Mouse (Mus musculus): ENCODE measurements around the gene H2-Eb2. TPM values are rescaled to one million over a fixed set of nuclear protein-coding genes. Genes with fewer than 3 reads are reported as not detected.
"Not testable (repeated sequence)": the region's sequence is repeated elsewhere in the genome, so short reads cannot be mapped to it uniquely, and the experiment has no call there.

The H2-Eb2 gene
- polyA plus RNA-seq, 1 experiment from 2014 or later: not detected

- peaks cover 11% of the 10 kb centered on the region for H3K27me3 ChIP-seq (replicated peaks; ENCODE audit: low read depth, poor library complexity, severe bottlenecking)
- peaks cover 11% of the 10 kb centered on the region for H3K4me1 ChIP-seq
- H3K27ac ChIP-seq (replicated peaks): peak overlapping the region; percentile 82
- WGBS: 39% methylated on average over 10 of the region's 10 CpGs
- H3K9me3 ChIP-seq: no peaks in the 10 kb centered on the region
- no peak for DNase-seq (ENCODE audit: low spot score)
- peak overlapping the region; percentile 70 for H3K4me3 ChIP-seq
- no peaks in the 10 kb centered on the region for H3K36me3 ChIP-seq (replicated peaks)
These were observed 16.2 kb upstream of the H2-Eb2 start for GRCm38 (mm10) chr17:34309225-34309624.

GRCm38 (mm10) chr17:34309683-34310385 lies 15.6 kb upstream of the H2-Eb2 start:
- Histone ChIP-seq H3K4me1 (peaks cover 13% of the 10 kb centered on the region), H3K9me3 (no peaks in the 10 kb centered on the region), H3K36me3 (replicated peaks) (no peaks in the 10 kb centered on the region), H3K4me3 (peak overlapping the region; percentile 70), H3K27me3 (replicated peaks; ENCODE audit: low read depth, poor library complexity, severe bottlenecking) (peaks cover 11% of the 10 kb centered on the region), H3K27ac (replicated peaks) (peak overlapping the region; percentile 82)
- WGBS: 22% methylated on average over 38 of the region's 38 CpGs
- peak; percentile 81 for DNase-seq (ENCODE audit: low spot score)

- DNase-seq (ENCODE audit: low spot score); H3K4me3 ChIP-seq; H3K9me3 ChIP-seq; H3K27ac ChIP-seq (replicated peaks); H3K36me3 ChIP-seq (replicated peaks): not testable (repeated sequence)
- peaks cover 13% of the 10 kb centered on the region for H3K4me1 ChIP-seq
- WGBS: 87% methylated on average over 3 of the region's 3 CpGs
- peaks cover 11% of the 10 kb centered on the region for H3K27me3 ChIP-seq (replicated peaks; ENCODE audit: low read depth, poor library complexity, severe bottlenecking)
These were observed 14.9 kb upstream of the H2-Eb2 start for GRCm38 (mm10) chr17:34310526-34310925.

GRCm38 (mm10) chr17:34312185-34312584 lies 13.3 kb upstream of the H2-Eb2 start:
- H3K4me1 ChIP-seq: peaks cover 13% of the 10 kb centered on the region
- WGBS: 83% methylated on average over 1 of the region's 1 CpGs

GRCm38 (mm10) chr17:34313393-34313792 lies 12.1 kb upstream of the H2-Eb2 start:
- Histone ChIP-seq H3K36me3 (replicated peaks) (no peaks in the 10 kb centered on the region), H3K9me3 (no peaks in the 10 kb centered on the region), H3K4me1 (peaks cover 13% of the 10 kb centered on the region), H3K27me3 (replicated peaks; ENCODE audit: low read depth, poor library complexity, severe bottlenecking) (peaks cover 5% of the 10 kb centered on the region; the same call in 1 of the 2 replicates), H3K4me3 (no peak overlapping the region), H3K27ac (replicated peaks) (no peak overlapping the region)
- 43% methylated on average over 3 of the region's 3 CpGs for WGBS
- DNase-seq (ENCODE audit: low spot score): peak; percentile 77

More at GRCm38 (mm10) chr17:34312185-34312584, 13.3 kb upstream of the H2-Eb2 start:
- Histone ChIP-seq H3K27me3 (replicated peaks; ENCODE audit: low read depth, poor library complexity, severe bottlenecking) (peaks cover 11% of the 10 kb centered on the region), H3K9me3 (no peaks in the 10 kb centered on the region), H3K4me3 (no peak overlapping the region), H3K27ac (replicated peaks) (no peak overlapping the region), H3K36me3 (replicated peaks) (no peaks in the 10 kb centered on the region)
- DNase-seq (ENCODE audit: low spot score): no peak

- peaks cover under 1% of the 10 kb centered on the region; the same call in 1 of the 2 replicates for H3K27me3 ChIP-seq (replicated peaks; ENCODE audit: low read depth, poor library complexity, severe bottlenecking)
These were observed 11.2 kb upstream of the H2-Eb2 start for GRCm38 (mm10) chr17:34314286-34314685.

GRCm38 (mm10) chr17:34315512-34315911 lies 10.0 kb upstream of the H2-Eb2 start:
- H3K27me3 ChIP-seq (replicated peaks; ENCODE audit: low read depth, poor library complexity, severe bottlenecking): no peaks in the 10 kb centered on the region; the same call in 1 of the 2 replicates
- WGBS: 83% methylated on average over 1 of the region's 1 CpGs

More at GRCm38 (mm10) chr17:34314286-34314685, 11.2 kb upstream of the H2-Eb2 start:
- DNase-seq (ENCODE audit: low spot score): no peak
- Histone ChIP-seq H3K9me3 (no peaks in the 10 kb centered on the region), H3K36me3 (replicated peaks) (no peaks in the 10 kb centered on the region), H3K4me3 (no peak overlapping the region), H3K27ac (replicated peaks) (no peak overlapping the region), H3K4me1 (peaks cover 11% of the 10 kb centered on the region)
- 76% methylated on average over 9 of the region's 9 CpGs for WGBS

GRCm38 (mm10) chr17:34316697-34317096 lies 8.8 kb upstream of the H2-Eb2 start:
- DNase-seq (ENCODE audit: low spot score): no peak
- Histone ChIP-seq H3K27ac (replicated peaks) (no peak overlapping the region), H3K9me3 (no peaks in the 10 kb centered on the region), H3K36me3 (replicated peaks) (no peaks in the 10 kb centered on the region), H3K27me3 (replicated peaks; ENCODE audit: low read depth, poor library complexity, severe bottlenecking) (no peaks in the 10 kb centered on the region; the same call in 1 of the 2 replicates), H3K4me1 (0 out of 2 replicates have a peak, but pooled peaks cover 2% of the 10 kb centered on the region), H3K4me3 (no peak overlapping the region)
- 76% methylated on average over 2 of the region's 2 CpGs for WGBS

More at GRCm38 (mm10) chr17:34315512-34315911, 10.0 kb upstream of the H2-Eb2 start:
- Histone ChIP-seq H3K27ac (replicated peaks) (no peak overlapping the region), H3K36me3 (replicated peaks) (no peaks in the 10 kb centered on the region), H3K4me1 (0 out of 2 replicates have a peak, but pooled peaks cover 2% of the 10 kb centered on the region), H3K9me3 (no peaks in the 10 kb centered on the region), H3K4me3 (no peak overlapping the region)
- DNase-seq (ENCODE audit: low spot score): no peak

GRCm38 (mm10) chr17:34317275-34317674 lies 8.2 kb upstream of the H2-Eb2 start:
- no peaks in the 10 kb centered on the region; the same call in 1 of the 2 replicates for H3K27me3 ChIP-seq (replicated peaks; ENCODE audit: low read depth, poor library complexity, severe bottlenecking)
- H3K9me3 ChIP-seq: no peaks in the 10 kb centered on the region
- no peak overlapping the region for H3K27ac ChIP-seq (replicated peaks)
- no peak overlapping the region for H3K4me3 ChIP-seq
- 57% methylated on average over 2 of the region's 2 CpGs for WGBS
- no peaks in the 10 kb centered on the region for H3K36me3 ChIP-seq (replicated peaks)
- DNase-seq (ENCODE audit: low spot score): no peak
- 0 out of 2 replicates have a peak, but pooled peaks cover 2% of the 10 kb centered on the region for H3K4me1 ChIP-seq

- H3K27ac ChIP-seq (replicated peaks): no peak overlapping the region
- H3K36me3 ChIP-seq (replicated peaks): no peaks in the 10 kb centered on the region
- H3K27me3 ChIP-seq (replicated peaks; ENCODE audit: low read depth, poor library complexity, severe bottlenecking): no peaks in the 10 kb centered on the region
- no peak overlapping the region for H3K4me3 ChIP-seq
- H3K4me1 ChIP-seq: 0 out of 2 replicates have a peak, but pooled peaks cover 4% of the 10 kb centered on the region
- no peaks in the 10 kb centered on the region for H3K9me3 ChIP-seq
- WGBS: 84% methylated on average over 3 of the region's 3 CpGs
- no peak for DNase-seq (ENCODE audit: low spot score)
These were observed 908 bp downstream of the H2-Eb2 start for GRCm38 (mm10) chr17:34326373-34326772.

- Histone ChIP-seq H3K4me1 (0 out of 2 replicates have a peak, but pooled peaks cover 4% of the 10 kb centered on the region), H3K9me3 (no peaks in the 10 kb centered on the region), H3K36me3 (replicated peaks) (no peaks in the 10 kb centered on the region), H3K27ac (replicated peaks) (no peak overlapping the region), H3K27me3 (replicated peaks; ENCODE audit: low read depth, poor library complexity, severe bottlenecking) (no peaks in the 10 kb centered on the region), H3K4me3 (no peak overlapping the region)
- WGBS: 77% methylated on average over 2 of the region's 2 CpGs
- DNase-seq (ENCODE audit: low spot score): no peak
These were observed 4.3 kb downstream of the H2-Eb2 start for GRCm38 (mm10) chr17:34329807-34330206.

- Histone ChIP-seq H3K27me3 (replicated peaks; ENCODE audit: low read depth, poor library complexity, severe bottlenecking) (no peaks in the 10 kb centered on the region), H3K27ac (replicated peaks) (no peak overlapping the region), H3K9me3 (no peaks in the 10 kb centered on the region), H3K36me3 (replicated peaks) (no peaks in the 10 kb centered on the region), H3K4me3 (no peak overlapping the region), H3K4me1 (0 out of 2 replicates have a peak, but pooled peaks cover 4% of the 10 kb centered on the region)
- DNase-seq (ENCODE audit: low spot score): no peak
- 95% methylated on average over 1 of the region's 1 CpGs for WGBS
These were observed 5.7 kb downstream of the H2-Eb2 start for GRCm38 (mm10) chr17:34331200-34331599.

Measured in embryonic facial prominence, embryonic 10.5 days (tissue).